Mouse (Mus musculus) ES-E14 (cell line): ENCODE measurements at regions not wholly inside any gene's neighbourhood (a gene's known extent, or its start where the extent isn't known, plus 50 kb on each side); places are given as distances from the start of the nearest gene placed in this dataset.

Experiments used
- CHD2 ChIP-seq: IDR thresholded peaks from 2 replicates; pipeline ENCODE4 v1.6.1; 2014; ENCODE audit warnings: mild to moderate bottlenecking, low read depth, low read length, inconsistent platforms
- HCFC1 ChIP-seq: IDR thresholded peaks from 2 replicates; pipeline ENCODE4 v1.6.1; 2012; ENCODE audit warnings: low read length, inconsistent platforms, borderline replicate concordance; ENCODE audit not compliant: insufficient read depth
- MAFK ChIP-seq: IDR thresholded peaks from 2 replicates; pipeline ENCODE4 v1.6.1; 2014; ENCODE audit warnings: mild to moderate bottlenecking, low read depth, low read length, inconsistent platforms; ENCODE audit not compliant: insufficient read depth
- ZC3H11A ChIP-seq: IDR thresholded peaks from 2 replicates; pipeline ENCODE4 v1.6.1; 2012; ENCODE audit warnings: low read depth, mild to moderate bottlenecking, inconsistent platforms, low read length, borderline replicate concordance

- TF ChIP-seq HCFC1 (no peak), CHD2 (no peak), ZC3H11A (no peak), MAFK (no peak)
These were observed 176.5 kb upstream of the Htr2a start for GRCm38 (mm10) chr14:74464027-74464682.
